13 mouse cellular contexts compared by ENCODE assay signal in the genomic region with DNA sequence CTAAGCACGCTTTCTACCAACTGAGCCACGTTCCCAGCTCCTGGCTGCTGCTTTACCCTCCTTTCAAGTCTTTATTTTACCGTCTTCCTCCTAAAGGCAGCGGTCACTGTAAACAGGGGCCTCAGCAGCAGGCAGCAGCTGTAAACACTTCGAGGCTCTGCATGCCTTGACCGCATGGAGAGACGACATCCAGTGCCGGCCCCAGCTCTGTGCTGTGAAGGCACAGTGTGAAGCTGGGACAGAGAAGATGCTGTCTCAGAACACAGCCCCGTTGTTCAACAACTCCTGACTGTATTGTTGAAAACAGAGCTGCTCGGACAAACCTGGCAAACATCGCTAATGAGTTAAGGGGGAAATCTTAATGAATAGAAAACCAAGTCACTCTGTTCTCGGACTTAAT. TPM values are rescaled to one million over a fixed set of nuclear protein-coding genes. Genes with fewer than 3 reads are reported as not detected.
DNase-seq lines count a peak whose midpoint lies in the region; ATAC-seq and TF ChIP-seq lines count a peak whose summit lies in the region.
"Had no signal": no experiment of that assay in that cellular context is flagged by ENCODE, and none has a peak within 500 bp of the region (broad histone marks: within the 10 kb centered on the region; RNA-seq: fewer than 3 reads in every experiment).

No protein-coding gene starts in this region.

- TF ChIP-seq POLR2A in brain, embryonic 14.5 days (IDR thresholded peaks at IDR 0.05; ENCODE audit: borderline replicate concordance, extremely low read depth, insufficient read depth, insufficient read length, poor library complexity, severe bottlenecking): no peak

- no peak for ATAC-seq in forebrain, embryonic 11.5 days (replicated peaks; ENCODE audit: low FRiP score)
- ATAC-seq: liver, postnatal 0 days had no signal

- H3K27ac ChIP-seq in layer of hippocampus, adult 2 months: peak overlapping the region; percentile 64
- H3K27ac ChIP-seq in forebrain, embryonic 11.5 days (ENCODE audit: low read depth, low read length): no peak overlapping the region

- peaks cover 6% of the 10 kb centered on the region; the same call in 1 of the 2 replicates for H3K4me1 ChIP-seq in forebrain, embryonic 11.5 days (replicated peaks; ENCODE audit: control insufficient read depth, insufficient read depth, low read length)

- no peak overlapping the region for H3K4me3 ChIP-seq in layer of hippocampus, adult 2 months
- no peak overlapping the region for H3K4me3 ChIP-seq in forebrain, embryonic 11.5 days (ENCODE audit: low read depth, low read length)
- H3K4me3 ChIP-seq: myocyte had no signal

- H3K9me3 ChIP-seq in forebrain, embryonic 11.5 days (ENCODE audit: control insufficient read depth, low read length): no peaks in the 10 kb centered on the region

- 20% methylated on average over 12 of the region's 12 CpGs for WGBS in forebrain, embryonic 11.5 days

- no peaks in the 10 kb centered on the region for H3K36me3 ChIP-seq in forebrain, embryonic 11.5 days (ENCODE audit: control insufficient read depth, insufficient read depth, low read length)

- no peaks in the 10 kb centered on the region; the same call in 1 of the 2 replicates for H3K27me3 ChIP-seq in forebrain, embryonic 11.5 days (ENCODE audit: control insufficient read depth, insufficient read depth, low read length)

- intact Hi-C loops in gastrocnemius, postnatal 14 days (cut with DNase I; ENCODE audit: low total_unique reads): loop anchor here (10.0 kb wide), 1 partner anchor 83 kb away; no protein-coding TSS in a partner anchor

- peak in 1 of 2 experiments; percentile 6 for DNase-seq in layer of hippocampus, adult 2 months (ENCODE audit: low spot score in 2 of 2)
- DNase-seq in layer of hippocampus, postnatal 25 days (ENCODE audit: extremely low spot score in 1 of 2, low spot score in 1 of 2): no peak
- peak; percentile 61 for DNase-seq in brain, embryonic 14.5 days (ENCODE audit: low read depth)
- peak; percentile 56 for DNase-seq in forebrain, embryonic 11.5 days (ENCODE audit: low spot score)
- DNase-seq in layer of hippocampus, postnatal 14 days (ENCODE audit: low spot score in 2 of 2): peak; percentile 15 to 36
- no peak for DNase-seq in gastrocnemius, postnatal 4 days (ENCODE audit: low spot score in 2 of 2)
- no peak for DNase-seq in cerebellum, postnatal 14 days
- DNase-seq in gastrocnemius, postnatal 14 days: no peak
- DNase-seq: adrenal gland, adult 2 months; kidney, adult 8-10 months; liver, postnatal 0 days; thymus, postnatal 36 days had no signal

- peak overlapping the region; percentile 3; the same call in 1 of the 2 replicates for H3K4me2 ChIP-seq in forebrain, embryonic 11.5 days (ENCODE audit: low read depth, low read length, severe bottlenecking)

- no peak for TF ChIP-seq CTCF in layer of hippocampus, adult 2 months (conservative IDR thresholded peaks at IDR 0.05)
- TF ChIP-seq CTCF in brain, embryonic 14.5 days (IDR thresholded peaks at IDR 0.05; ENCODE audit: borderline replicate concordance, extremely low read depth, insufficient read depth, insufficient read length): no peak

- H3K9ac ChIP-seq in forebrain, embryonic 11.5 days (ENCODE audit: low read length): no peak overlapping the region
- H3K9ac ChIP-seq: liver, postnatal 0 days had no signal

RNA-seq across cellular contexts. Expression of a gene that starts 30.6 kb away (rescaled TPM):
- total RNA-seq in layer of hippocampus, adult 2 months (2021): 10 to 100 TPM; 14.2 to 14.7 TPM
- total RNA-seq in layer of hippocampus, postnatal 25 days (2021): 10 to 100 TPM; 12.5 to 15.1 TPM
- polyA plus RNA-seq in brain, embryonic 14.5 days (2012; rRNA removed): 9.7 and 16.8 TPM in 2 replicates
- 16.1 and 17.8 TPM in 2 replicates for polyA plus RNA-seq in forebrain, embryonic 11.5 days (2014; fragmentation: Nextera tagmentation; extraction: Ambion mirVana)
- total RNA-seq in layer of hippocampus, postnatal 14 days (2021): 10 to 100 TPM; 10.7 to 13.6 TPM
- total RNA-seq in gastrocnemius, postnatal 4 days (2021): 10 to 100 TPM; 21.0 to 22.8 TPM
- total RNA-seq in gastrocnemius, postnatal 14 days (2021): 10 to 100 TPM; 15.7 to 39.9 TPM

Comparison
In these comparisons a context has a peak if more than half of its experiments do, and no peak if none do; other contexts are left out.
1. DNase-seq: peak in brain, embryonic 14.5 days (single experiment), forebrain, embryonic 11.5 days (single experiment) and layer of hippocampus, postnatal 14 days (2 of 2); none in layer of hippocampus, postnatal 25 days (0 of 2), gastrocnemius, postnatal 4 days (0 of 2), cerebellum, postnatal 14 days (0 of 2) and gastrocnemius, postnatal 14 days (single experiment).